Mouse (Mus musculus): Measurements from ENCODE around the gene Flcn. TPM values are rescaled to one million over a fixed set of nuclear protein-coding genes. Genes with fewer than 3 reads are reported as not detected.

Flcn gene
- total RNA-seq, 2 experiments from 2014 or later, result 30.8 to 33.2 TPM

DNA sequence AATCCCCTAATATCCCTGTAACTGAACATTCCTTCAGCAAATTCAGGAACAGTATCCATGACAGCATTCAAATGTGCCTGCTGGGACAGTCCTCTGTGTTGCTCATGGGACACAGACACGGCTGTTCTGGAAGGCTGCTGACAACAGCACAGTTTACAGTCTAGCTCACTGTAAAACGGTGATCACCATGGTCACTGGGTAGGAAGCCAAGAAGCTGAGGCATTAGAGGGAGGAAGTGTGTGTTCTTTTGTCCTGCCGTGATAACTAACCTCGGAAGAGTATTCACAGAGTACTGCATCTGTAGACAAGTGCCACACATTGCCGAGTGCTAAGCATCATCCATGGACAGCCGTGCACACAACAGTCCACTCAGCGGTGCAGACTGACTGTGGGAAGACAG lies 39.1 kb downstream of the Flcn start:
- DNase-seq (ENCODE audit: low spot score in 2 of 2), result no peak

DNA sequence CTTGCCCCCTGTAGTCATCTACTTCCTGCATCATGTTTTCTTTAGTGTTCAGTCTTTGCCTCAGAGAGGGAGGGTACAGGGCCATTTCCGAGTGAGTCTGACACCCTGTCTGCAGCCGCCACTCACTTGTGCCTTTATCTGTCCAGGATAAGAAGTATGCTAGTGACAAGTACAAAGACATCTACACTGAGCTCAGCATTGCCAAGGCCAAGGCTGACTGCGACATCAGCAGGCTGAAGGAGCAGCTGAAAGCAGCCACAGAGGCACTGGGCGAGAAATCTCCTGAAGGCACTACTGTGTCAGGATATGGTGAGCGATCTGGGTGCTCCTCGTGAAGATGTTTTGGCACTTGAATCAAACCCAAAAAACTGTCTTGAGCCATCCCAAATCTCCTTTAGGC lies 40.1 kb downstream of the Flcn start:
- DNase-seq (ENCODE audit: low spot score in 2 of 2), result no peak

DNA sequence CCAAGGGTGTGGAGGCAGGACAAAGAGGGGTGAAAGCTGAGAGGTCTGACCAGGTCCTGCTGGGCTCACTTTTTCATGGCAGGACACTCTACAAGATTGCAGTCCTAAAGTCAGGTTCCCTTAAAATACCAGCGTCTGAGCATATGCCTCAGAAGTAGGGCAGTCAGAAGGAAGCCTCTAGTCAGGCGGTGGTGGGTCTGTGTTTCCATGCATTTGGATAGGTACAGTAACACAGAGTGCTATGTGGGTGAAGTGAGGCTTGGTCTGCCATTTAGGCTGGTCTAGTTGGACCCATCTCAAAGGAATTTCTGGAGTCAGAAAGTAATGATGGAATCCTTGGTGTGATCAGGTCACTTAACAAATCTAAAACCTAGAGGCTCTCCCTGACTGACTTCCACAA lies 40.5 kb downstream of the Flcn start:
- DNase-seq (ENCODE audit: low spot score in 2 of 2), result no peak

DNA sequence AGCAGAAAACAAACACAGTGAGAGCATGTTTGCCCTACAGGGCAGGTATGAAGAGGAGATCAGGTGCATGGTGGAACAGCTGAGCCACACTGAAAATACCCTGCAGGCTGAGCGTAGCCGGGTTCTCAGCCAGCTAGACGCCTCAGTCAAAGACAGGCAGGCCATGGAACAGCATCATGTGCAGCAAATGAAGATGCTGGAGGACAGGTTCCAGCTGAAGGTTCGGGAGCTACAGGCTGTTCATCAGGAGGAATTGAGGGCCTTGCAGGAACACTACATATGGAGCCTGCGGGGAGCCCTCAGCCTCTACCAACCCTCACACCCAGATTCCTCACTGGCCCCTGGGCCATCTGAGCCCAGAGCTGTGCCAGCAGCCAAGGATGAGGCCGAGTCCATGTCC lies 49.0 kb downstream of the Flcn start:
- no peak for DNase-seq (ENCODE audit: low spot score in 2 of 2)

DNA sequence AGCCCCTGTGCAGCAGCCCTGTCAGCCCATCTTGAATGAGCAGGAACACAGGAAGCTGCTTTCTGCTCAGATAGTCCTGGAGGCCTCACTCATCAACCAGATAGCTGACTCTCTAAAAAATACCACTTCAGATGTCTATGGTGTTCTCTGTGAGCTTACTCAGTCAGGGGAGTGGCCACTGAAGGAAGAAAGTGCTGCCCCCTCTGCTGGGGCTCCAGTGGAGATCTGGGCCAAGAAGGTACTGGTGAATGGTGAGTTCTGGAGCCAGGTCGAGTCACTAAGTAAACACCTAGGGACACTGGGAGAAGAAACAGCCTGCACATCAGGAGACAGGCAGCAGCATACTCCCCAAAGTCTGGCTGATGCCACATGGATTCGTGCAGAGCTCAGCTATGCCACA lies 50.2 kb downstream of the Flcn start:
- DNase-seq (ENCODE audit: low spot score in 2 of 2), result no peak

DNA sequence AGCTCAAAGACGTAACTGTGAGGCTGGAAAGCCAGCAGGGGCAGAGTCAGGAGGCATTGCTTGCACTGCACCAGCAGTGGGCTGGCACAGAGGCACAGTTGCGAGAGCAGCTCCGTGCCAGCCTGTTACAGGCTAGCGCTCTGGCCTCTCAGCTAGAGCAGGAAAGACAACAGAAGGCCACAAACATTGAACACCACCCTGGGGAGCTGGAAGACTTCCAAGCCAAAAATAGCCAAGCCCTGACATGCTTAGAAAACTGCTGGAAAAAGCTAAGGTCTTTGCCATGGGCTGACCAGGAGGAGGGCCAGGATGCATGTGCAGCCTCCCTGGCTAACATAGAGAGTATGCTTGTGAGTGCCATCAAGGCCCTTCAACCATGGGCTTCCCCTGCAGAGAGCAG lies 50.6 kb downstream of the Flcn start:
- peak; percentile 53 to 62 for DNase-seq (ENCODE audit: low spot score in 2 of 2)

DNA sequence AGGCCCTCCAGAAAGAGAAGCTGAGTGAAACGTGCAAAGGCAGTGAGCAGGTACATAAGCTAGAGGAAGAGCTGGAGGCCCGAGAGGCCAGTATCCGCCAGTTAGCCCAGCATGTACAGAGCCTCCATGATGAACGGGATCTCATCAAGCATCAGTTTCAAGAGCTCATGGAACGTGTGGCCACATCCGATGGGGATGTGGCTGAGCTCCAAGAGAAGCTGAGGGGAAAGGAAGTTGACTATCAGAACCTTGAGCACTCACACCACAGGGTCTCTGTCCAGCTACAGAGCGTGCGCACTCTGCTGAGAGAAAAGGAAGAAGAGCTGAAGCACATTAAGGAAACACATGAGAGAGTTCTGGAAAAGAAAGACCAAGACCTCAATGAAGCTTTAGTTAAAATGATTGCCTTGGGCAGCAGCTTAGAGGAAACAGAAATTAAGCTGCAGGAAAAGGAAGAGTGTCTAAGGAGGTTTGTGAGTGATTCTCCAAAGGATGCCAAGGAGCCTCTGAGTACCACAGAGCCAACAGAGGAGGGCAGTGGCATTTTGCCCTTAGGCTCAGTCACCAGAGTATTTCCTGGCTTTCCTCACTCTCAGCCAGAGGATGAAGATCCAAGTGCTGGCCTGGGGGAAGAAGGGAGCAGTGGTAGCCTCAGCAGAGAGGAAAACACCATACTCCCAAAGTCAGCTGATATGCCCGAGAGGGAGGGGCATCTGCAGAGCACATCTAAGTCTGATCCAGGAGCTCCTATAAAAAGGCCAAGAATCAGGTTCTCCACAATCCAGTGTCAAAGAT lies 51.4 kb downstream of the Flcn start:
- no peak for DNase-seq (ENCODE audit: low spot score in 2 of 2)

DNA sequence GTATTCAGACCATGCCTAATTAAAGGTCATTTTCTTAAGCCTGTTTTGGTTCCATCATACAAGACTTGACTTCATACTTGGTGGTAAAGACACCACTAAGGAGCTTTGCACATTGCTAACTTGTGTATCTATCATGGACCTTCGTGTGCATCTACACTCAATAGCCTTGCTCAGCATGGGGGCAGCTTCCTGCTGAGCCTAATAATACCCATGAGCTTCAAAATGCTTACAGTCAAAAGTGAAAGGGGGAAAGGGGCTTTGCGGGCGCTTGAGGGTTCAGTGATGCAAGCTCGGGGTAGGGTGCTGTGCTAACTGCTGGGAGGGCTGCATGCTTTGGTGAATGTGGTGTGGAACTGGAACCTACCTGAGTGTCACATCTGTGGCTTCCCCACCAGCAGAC lies 53.5 kb downstream of the Flcn start:
- no peak for DNase-seq (ENCODE audit: low spot score in 2 of 2)

DNA sequence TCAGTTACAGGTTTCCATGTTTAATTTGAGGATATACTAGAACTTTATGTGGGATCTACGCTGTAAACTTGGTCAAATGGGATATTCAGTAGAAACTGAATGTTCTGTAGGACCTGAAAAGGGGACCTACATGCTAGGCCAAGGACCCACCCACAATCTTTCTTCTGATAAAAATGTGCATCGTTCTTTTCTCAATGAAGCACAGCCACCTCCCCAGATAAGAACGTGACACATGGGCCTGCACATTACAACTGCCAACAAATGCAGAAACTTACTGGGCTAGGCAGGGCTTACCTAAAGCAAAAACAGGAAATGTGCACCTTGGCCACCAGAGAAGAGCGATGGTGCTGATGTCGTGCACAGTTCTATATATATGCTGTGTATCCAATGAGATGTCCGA lies 55.3 kb downstream of the Flcn start:
- DNase-seq (ENCODE audit: low spot score in 2 of 2), result no peak

DNA sequence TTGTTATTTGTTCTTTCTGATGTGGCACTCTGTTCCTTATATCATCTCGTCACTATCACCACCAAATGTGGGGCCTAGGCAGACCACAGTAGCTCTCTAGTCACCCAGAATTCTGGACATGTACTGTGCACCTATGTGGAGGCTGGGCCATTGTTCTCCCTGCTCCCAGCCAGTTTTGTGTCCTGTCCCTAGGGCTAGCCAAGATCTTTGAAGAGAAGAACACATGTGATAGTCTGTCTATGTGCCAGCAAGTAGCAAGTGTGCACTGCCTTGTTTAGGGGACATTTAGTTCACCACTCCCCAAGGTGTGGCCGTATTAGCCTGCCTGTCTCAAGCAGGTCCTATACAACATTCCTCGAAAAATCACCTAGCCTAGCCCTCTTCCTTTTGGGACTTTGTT lies 60.8 kb downstream of the Flcn start:
- no peak for DNase-seq (ENCODE audit: low spot score in 2 of 2)

DNA sequence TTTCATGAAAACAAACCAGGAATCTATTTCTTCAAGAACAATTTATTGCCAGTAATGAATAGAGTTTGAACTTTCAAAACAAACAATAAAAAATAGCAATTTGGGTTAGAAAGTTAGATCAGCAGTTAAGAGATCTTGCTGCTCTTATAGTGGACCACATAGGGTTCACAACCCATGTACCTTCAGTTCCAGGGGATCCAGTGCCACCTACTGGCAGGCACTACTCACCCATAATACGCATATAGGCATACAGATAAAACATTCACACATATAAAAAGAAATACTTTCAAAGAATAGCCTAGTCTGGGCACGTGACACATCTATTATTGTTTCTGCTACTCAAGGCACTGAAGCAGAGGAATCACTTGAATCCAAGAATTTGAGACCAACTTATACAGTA lies 63.2 kb downstream of the Flcn start:
- DNase-seq (ENCODE audit: low spot score in 2 of 2), result peak; percentile 42 to 66

DNA sequence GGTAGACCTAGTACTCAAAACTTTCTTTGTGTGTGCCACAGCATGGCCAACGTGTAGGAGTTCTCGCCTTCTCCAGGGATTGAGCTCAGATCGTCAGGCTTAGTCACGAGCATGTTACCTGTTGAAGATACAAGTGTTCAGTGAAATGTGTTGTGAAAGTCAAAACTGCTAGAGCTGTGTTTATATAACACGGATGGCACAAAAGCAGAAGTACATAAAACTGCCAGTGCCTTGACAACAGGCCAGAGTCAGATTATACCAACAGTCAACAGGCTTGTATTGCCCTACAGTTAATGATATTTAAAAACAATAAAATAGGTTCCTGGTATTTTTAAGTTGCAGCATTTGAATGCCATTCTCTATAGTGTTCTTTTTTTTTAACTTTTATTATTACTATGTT lies 64.0 kb downstream of the Flcn start:
- no peak for DNase-seq (ENCODE audit: low spot score in 2 of 2)

DNA sequence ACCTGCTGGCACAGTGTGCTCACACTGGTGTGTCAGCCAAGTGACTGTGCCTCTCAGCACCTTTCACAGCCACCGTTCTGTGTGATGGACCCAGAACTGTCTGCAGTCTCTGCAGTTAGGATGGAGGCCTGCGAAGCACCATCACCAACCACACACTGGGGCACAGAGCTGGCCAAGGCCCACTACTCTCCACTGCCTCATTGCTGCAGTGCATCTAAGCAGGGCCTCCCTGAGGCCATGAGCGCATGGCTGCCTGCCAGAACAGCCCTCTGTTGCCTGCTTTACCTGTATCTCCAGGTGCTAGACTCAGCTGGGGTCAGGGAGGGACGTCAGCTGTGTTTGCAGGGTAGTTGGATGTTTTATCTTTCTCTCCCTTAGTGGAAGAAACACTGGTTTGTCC lies 65.4 kb downstream of the Flcn start:
- no peak for DNase-seq (ENCODE audit: low spot score in 2 of 2)

DNA sequence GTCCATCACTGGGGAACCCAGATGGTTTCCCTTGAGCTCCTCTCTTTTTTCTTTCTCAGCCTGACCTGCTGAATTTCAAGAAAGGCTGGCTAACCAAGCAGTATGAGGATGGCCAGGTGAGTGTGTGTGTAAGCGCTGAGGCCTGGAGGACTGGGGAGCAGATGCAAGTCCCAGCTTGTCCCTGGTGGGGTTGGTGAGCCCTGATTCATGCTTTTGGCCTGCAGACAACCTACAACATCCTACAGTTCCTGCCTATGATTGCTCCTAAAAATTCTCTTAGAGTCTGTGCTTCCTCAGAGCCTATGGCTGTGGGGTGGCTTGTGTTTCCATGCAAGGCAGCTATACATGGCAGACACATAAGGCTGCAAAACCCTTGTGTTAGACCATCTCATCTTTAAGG lies 66.1 kb downstream of the Flcn start:
- no peak for DNase-seq (ENCODE audit: low spot score in 2 of 2)

DNA sequence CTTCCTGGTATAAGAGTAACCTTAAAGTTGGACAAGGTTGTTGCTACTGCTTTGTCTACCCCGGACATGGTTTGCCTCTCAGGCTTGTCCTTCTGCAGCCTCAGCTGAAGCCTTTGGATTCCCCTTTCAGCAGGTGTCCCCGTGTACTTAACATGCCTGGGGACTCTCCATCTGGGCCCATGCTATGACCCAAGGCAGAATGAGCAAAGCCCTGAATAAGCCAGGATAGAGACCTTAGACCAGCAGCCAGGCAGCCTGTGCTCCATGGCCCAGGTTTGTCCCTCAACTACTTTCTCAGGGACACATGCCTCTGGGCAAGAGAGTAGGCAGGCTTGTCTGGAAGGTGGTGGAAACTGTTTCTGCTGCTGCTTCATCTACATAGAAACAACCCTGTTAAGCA lies 66.5 kb downstream of the Flcn start:
- DNase-seq (ENCODE audit: low spot score in 2 of 2), result no peak

DNA sequence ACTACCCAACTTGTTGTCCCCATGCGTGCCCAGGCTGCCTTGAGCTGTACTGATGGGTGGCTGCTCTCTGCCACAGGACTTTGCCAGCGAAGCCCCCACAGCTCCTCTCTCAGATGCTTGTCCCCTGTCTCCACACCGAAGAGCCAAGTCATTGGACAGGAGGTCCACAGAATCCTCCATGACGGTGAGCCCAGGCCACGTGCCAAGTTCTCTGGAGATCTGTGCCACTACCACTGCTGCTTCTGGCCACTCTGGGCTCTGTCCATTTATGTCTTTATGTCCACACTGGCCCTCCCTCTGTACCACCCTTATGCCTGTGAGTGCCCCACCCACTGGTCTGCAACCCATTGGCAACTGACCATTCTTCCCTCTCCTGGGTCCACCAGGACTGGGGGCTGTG lies 67.9 kb downstream of the Flcn start:
- DNase-seq (ENCODE audit: low spot score in 2 of 2), result no peak

Other genes starting within 250 kb of the Flcn start
- gene Olfr222, start 233.8 kb downstream of the Flcn start, total RNA-seq (2021), result not detected
- gene Olfr223, start 216.7 kb downstream of the Flcn start, total RNA-seq (2021), result not detected
- gene Mprip, start 148.7 kb downstream of the Flcn start, total RNA-seq (2021), result 100 to 1,000 TPM; 240 to 256 TPM
- gene Pld6, start 22.4 kb downstream of the Flcn start, total RNA-seq (2021), result under 1 TPM; 0.66 to 0.96 TPM
- 10 to 100 TPM; 50.3 to 53.9 TPM for gene Nt5m, start 29.4 kb upstream of the Flcn start, total RNA-seq (2021)
- 10 to 100 TPM; 72.1 to 76.4 TPM for gene Cops3, start 29.8 kb upstream of the Flcn start, total RNA-seq (2021)
- 10 to 100 TPM; 25.0 to 28.3 TPM for gene Med9, start 138.2 kb upstream of the Flcn start, total RNA-seq (2021)
- 10 to 100 TPM; 12.2 to 14.2 TPM for gene Rasd1, start 154.9 kb upstream of the Flcn start, total RNA-seq (2021)
- gene Pemt, start 236.5 kb upstream of the Flcn start, total RNA-seq (2021), result 1 to 10 TPM; 6.5 to 7.1 TPM